Mouse (Mus musculus): ENCODE measurements at regions not wholly inside any gene's neighbourhood (a gene's known extent, or its start where the extent isn't known, plus 50 kb on each side); places are given as distances from the start of the nearest gene placed in this dataset.

- no peak for DNase-seq (ENCODE audit: low read depth, low spot score)
These were observed 370.2 kb upstream of the Dach1 start for GRCm38 (mm10) chr14:98539792-98540191.

GRCm38 (mm10) chr14:98538267-98538666 is 368.7 kb upstream of the Dach1 start:
- DNase-seq (ENCODE audit: low read depth, low spot score): no peak

- no peak for DNase-seq (ENCODE audit: low read depth, low spot score)
These were observed 364.0 kb upstream of the Dach1 start for GRCm38 (mm10) chr14:98533600-98533999.

GRCm38 (mm10) chr14:98520966-98521365 is 351.4 kb upstream of the Dach1 start:
- no peak for DNase-seq (ENCODE audit: low read depth, low spot score)

- DNase-seq (ENCODE audit: low read depth, low spot score): no peak
These were observed 335.8 kb upstream of the Dach1 start for GRCm38 (mm10) chr14:98505321-98505720.

GRCm38 (mm10) chr14:98477416-98477815 is 307.9 kb upstream of the Dach1 start:
- no peak for DNase-seq (ENCODE audit: low read depth, low spot score)

GRCm38 (mm10) chr14:98471803-98472509 is 302.4 kb upstream of the Dach1 start:
- no peak for DNase-seq (ENCODE audit: low read depth, low spot score)

GRCm38 (mm10) chr14:98454461-98454860 is 284.9 kb upstream of the Dach1 start:
- DNase-seq (ENCODE audit: low read depth, low spot score): no peak

GRCm38 (mm10) chr14:98452191-98452590 is 282.6 kb upstream of the Dach1 start:
- no peak for DNase-seq (ENCODE audit: low read depth, low spot score)

GRCm38 (mm10) chr14:98449568-98449967 is 280.0 kb upstream of the Dach1 start:
- DNase-seq (ENCODE audit: low read depth, low spot score): no peak

- no peak for DNase-seq (ENCODE audit: low read depth, low spot score)
These were observed 272.8 kb upstream of the Dach1 start for GRCm38 (mm10) chr14:98442411-98442810.

GRCm38 (mm10) chr14:98441954-98442353 is 272.4 kb upstream of the Dach1 start:
- no peak for DNase-seq (ENCODE audit: low read depth, low spot score)

- DNase-seq (ENCODE audit: low read depth, low spot score): no peak
These were observed 262.4 kb upstream of the Dach1 start for GRCm38 (mm10) chr14:98431959-98432358.

- DNase-seq (ENCODE audit: low read depth, low spot score): no peak
These were observed 248.2 kb upstream of the Dach1 start for GRCm38 (mm10) chr14:98417719-98418118.

GRCm38 (mm10) chr14:98414201-98414600 is 244.6 kb upstream of the Dach1 start:
- peak; percentile 38 for DNase-seq (ENCODE audit: low read depth, low spot score)

- DNase-seq (ENCODE audit: low read depth, low spot score): no peak
These were observed 236.5 kb upstream of the Dach1 start for GRCm38 (mm10) chr14:98405936-98406635.

GRCm38 (mm10) chr14:98404026-98404425 is 234.5 kb upstream of the Dach1 start:
- no peak for DNase-seq (ENCODE audit: low read depth, low spot score)

GRCm38 (mm10) chr14:98387871-98388270 is 218.3 kb upstream of the Dach1 start:
- DNase-seq (ENCODE audit: low read depth, low spot score): no peak

Data from forelimb bud, embryonic 11.5 days (tissue).